Mouse (Mus musculus): ENCODE measurements around the gene Btnl4. TPM values are rescaled to one million over a fixed set of nuclear protein-coding genes. Genes with fewer than 3 reads are reported as not detected.

The Btnl4 gene
- total RNA-seq, 2 experiments from 2014 or later = not detected

GRCm38 (mm10) chr17:34437606-34438005 lies 39.5 kb downstream of the Btnl4 start:
- no peak for DNase-seq (ENCODE audit: low spot score in 2 of 2)

DNA sequence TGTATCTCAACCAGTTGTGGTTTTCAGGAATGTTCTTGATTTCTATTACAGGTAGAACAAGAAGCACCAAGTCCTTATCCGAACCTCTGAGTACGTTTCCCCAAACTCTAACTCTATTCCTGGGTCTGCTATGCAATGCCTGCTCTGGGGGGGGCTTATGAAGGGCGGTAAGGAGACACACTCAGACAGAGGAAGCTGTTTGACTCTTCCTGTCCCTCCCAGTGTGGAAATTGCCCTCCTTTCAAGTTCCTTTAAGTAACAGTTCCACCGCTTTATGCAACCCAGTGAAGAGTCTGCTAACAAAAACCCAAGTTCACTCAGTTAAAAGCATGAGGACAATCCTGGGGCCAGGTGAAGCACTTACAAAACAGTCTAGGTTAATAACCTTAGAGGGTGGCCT lies 40.0 kb downstream of the Btnl4 start:
- no peak for DNase-seq (ENCODE audit: low spot score in 2 of 2)

DNA sequence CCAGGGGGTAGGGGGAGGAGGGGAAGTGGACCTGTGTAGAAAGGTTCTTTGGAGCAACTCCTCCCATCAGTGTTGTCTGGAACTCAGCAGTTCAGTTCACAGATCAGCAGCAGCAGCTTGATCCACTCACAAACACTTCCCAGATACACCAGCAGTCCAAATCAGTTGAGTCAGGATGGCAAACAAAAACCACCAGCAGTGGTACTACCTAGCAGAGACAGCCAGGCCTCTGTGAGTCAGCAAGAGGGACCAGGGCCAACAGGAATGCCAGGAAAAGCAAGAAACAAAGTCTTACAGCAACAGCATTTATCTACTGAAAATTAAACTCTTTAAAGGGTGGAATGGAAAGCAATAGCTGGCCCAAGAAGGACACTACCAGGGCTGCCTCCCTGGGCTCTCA lies 49.5 kb downstream of the Btnl4 start:
- DNase-seq (ENCODE audit: low spot score in 2 of 2) = no peak

DNA sequence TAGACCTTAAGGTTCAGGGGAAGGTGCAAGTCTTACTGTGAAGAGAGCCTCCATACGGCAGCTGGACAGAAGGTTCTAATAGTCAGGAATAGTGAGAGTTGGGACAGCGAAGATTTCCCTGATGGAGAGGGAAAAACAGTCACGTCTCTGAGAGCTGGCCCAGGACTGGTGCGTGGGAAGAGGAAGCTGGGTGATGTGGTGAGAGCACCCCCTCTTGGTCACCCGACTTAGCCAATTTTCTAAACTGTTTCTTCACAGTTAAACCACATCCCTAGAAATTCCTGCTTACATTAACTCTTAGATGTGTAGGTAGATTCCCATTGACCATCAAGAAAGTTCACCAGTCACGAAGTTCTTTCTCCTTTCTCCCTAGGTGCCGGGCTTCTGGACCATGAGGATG lies 57.1 kb downstream of the Btnl4 start:
- DNase-seq (ENCODE audit: low spot score in 2 of 2) = no peak

Other genes with a start within 250 kb of the Btnl4 start
- under 1 TPM; 0.18 to 0.33 TPM for gene H2-Ob, start 238.4 kb downstream of the Btnl4 start, total RNA-seq (2021)
- gene H2-Ab1, start 219.6 kb downstream of the Btnl4 start, total RNA-seq (2021) = 1 to 10 TPM; 1.6 to 1.8 TPM
- under 1 TPM; 0.64 to 0.69 TPM for gene H2-Aa, start 189.5 kb downstream of the Btnl4 start, total RNA-seq (2021)
- gene H2-Eb1, start 171.5 kb downstream of the Btnl4 start, total RNA-seq (2021) = 1 to 10 TPM; 1.3 to 2.3 TPM
- not detected for gene H2-Eb2, start 151.7 kb downstream of the Btnl4 start, total RNA-seq (2021)
- 1 to 10 TPM in 1 of 2 experiments, under 1 TPM in 1; 0.58 to 1.3 TPM for gene Btnl2, start 122.5 kb downstream of the Btnl4 start, total RNA-seq (2021)
- gene Btnl1, start 100.2 kb downstream of the Btnl4 start, total RNA-seq (2021) = not detected
- gene BC051142, start 78.5 kb downstream of the Btnl4 start, total RNA-seq (2021) = 1 to 10 TPM; 7.1 to 8.6 TPM
- not detected for gene Btnl6, start 40.0 kb upstream of the Btnl4 start, total RNA-seq (2021)
- 10 to 100 TPM; 12.9 to 13.0 TPM for gene Notch4, start 87.0 kb upstream of the Btnl4 start, total RNA-seq (2021)
- gene Gpsm3, start 112.5 kb upstream of the Btnl4 start, total RNA-seq (2021) = 1 to 10 TPM; 2.3 to 4.3 TPM
- gene Pbx2, start 113.9 kb upstream of the Btnl4 start, total RNA-seq (2021) = 10 to 100 TPM; 36.0 to 40.1 TPM
- 1 to 10 TPM; 1.2 to 2.4 TPM for gene Ager, start 120.5 kb upstream of the Btnl4 start, total RNA-seq (2021)
- gene Rnf5, start 126.4 kb upstream of the Btnl4 start, total RNA-seq (2021) = 100 to 1,000 TPM in 1 of 2 experiments, 10 to 100 TPM in 1; 96.4 to 102 TPM
- gene Agpat1, start 126.9 kb upstream of the Btnl4 start, total RNA-seq (2021) = 100 to 1,000 TPM; 164 to 172 TPM
- 1 to 10 TPM; 6.0 to 7.0 TPM for gene Egfl8, start 138.7 kb upstream of the Btnl4 start, total RNA-seq (2021)
- 10 to 100 TPM; 32.9 to 34.1 TPM for gene Ppt2, start 151.2 kb upstream of the Btnl4 start, total RNA-seq (2021)
- 100 to 1,000 TPM; 231 to 238 TPM for gene Prrt1, start 152.2 kb upstream of the Btnl4 start, total RNA-seq (2021)
- gene Fkbpl, start 167.4 kb upstream of the Btnl4 start, total RNA-seq (2021) = 10 to 100 TPM; 11.8 to 14.8 TPM
- 10 to 100 TPM; 75.8 to 78.6 TPM for gene Atf6b, start 169.8 kb upstream of the Btnl4 start, total RNA-seq (2021)
- 1 to 10 TPM; 4.1 to 4.7 TPM for gene Tnxb, start 193.2 kb upstream of the Btnl4 start, total RNA-seq (2021)